Mouse (Mus musculus): ENCODE data around the gene Gucy2g. TPM values are rescaled to one million over a fixed set of nuclear protein-coding genes. Genes with fewer than 3 reads are reported as not detected.

The Gucy2g gene
- polyA plus RNA-seq, 1 experiment from 2014 or later, result not detected

GRCm38 (mm10) chr19:55260389-55261184 lies 19.6 kb upstream of the Gucy2g start:
- no peaks in the 10 kb centered on the region for H3K4me1 ChIP-seq
- no peak overlapping the region for H3K4me3 ChIP-seq
- H3K9me3 ChIP-seq, result no peaks in the 10 kb centered on the region
- H3K27ac ChIP-seq, result no peak overlapping the region
- H3K4me2 ChIP-seq (replicated peaks), result no peak overlapping the region
- no peaks in the 10 kb centered on the region for H3K36me3 ChIP-seq
- no peaks in the 10 kb centered on the region for H3K27me3 ChIP-seq
- no peak for ATAC-seq (ENCODE audit: low FRiP score, low read depth)
- WGBS, result 70% methylated on average over 12 of the region's 12 CpGs
- no peak overlapping the region for H3K9ac ChIP-seq

- Histone ChIP-seq H3K4me3 (no peak overlapping the region), H3K9me3 (no peaks in the 10 kb centered on the region), H3K36me3 (no peaks in the 10 kb centered on the region), H3K9ac (no peak overlapping the region), H3K27ac (no peak overlapping the region), H3K4me2 (replicated peaks) (no peak overlapping the region), H3K4me1 (peaks cover 8% of the 10 kb centered on the region), H3K27me3 (no peaks in the 10 kb centered on the region)
- no peak for ATAC-seq (ENCODE audit: low FRiP score, low read depth)
- 91% methylated on average over 5 of the region's 5 CpGs for WGBS
These were observed 17.5 kb upstream of the Gucy2g start for GRCm38 (mm10) chr19:55258514-55258913.

GRCm38 (mm10) chr19:55257656-55258375 lies 16.8 kb upstream of the Gucy2g start:
- no peaks in the 10 kb centered on the region for H3K36me3 ChIP-seq
- WGBS, result 86% methylated on average over 5 of the region's 5 CpGs
- no peak overlapping the region for H3K27ac ChIP-seq
- no peak overlapping the region for H3K9ac ChIP-seq
- ATAC-seq (ENCODE audit: low FRiP score, low read depth), result no peak
- H3K27me3 ChIP-seq, result no peaks in the 10 kb centered on the region
- H3K4me3 ChIP-seq, result no peak overlapping the region
- H3K9me3 ChIP-seq, result no peaks in the 10 kb centered on the region
- peaks cover 8% of the 10 kb centered on the region for H3K4me1 ChIP-seq
- H3K4me2 ChIP-seq (replicated peaks), result no peak overlapping the region

- Histone ChIP-seq H3K9me3 (no peaks in the 10 kb centered on the region), H3K4me3 (no peak overlapping the region), H3K4me2 (replicated peaks) (no peak overlapping the region), H3K36me3 (no peaks in the 10 kb centered on the region), H3K27ac (no peak overlapping the region), H3K9ac (no peak overlapping the region), H3K27me3 (peaks cover 3% of the 10 kb centered on the region), H3K4me1 (peaks cover 8% of the 10 kb centered on the region)
- 88% methylated on average over 9 of the region's 9 CpGs for WGBS
- no peak for ATAC-seq (ENCODE audit: low FRiP score, low read depth)
These were observed 15.1 kb upstream of the Gucy2g start for GRCm38 (mm10) chr19:55256156-55256555.

GRCm38 (mm10) chr19:55254513-55255016 lies 13.5 kb upstream of the Gucy2g start:
- H3K9me3 ChIP-seq, result no peaks in the 10 kb centered on the region
- H3K36me3 ChIP-seq, result no peaks in the 10 kb centered on the region
- H3K4me1 ChIP-seq, result peaks cover 8% of the 10 kb centered on the region
- 19% methylated on average over 5 of the region's 5 CpGs for WGBS
- no peak overlapping the region for H3K27ac ChIP-seq
- peak overlapping the region; percentile 87 for H3K4me2 ChIP-seq (replicated peaks)
- peaks cover 3% of the 10 kb centered on the region for H3K27me3 ChIP-seq
- peak overlapping the region; percentile 58 for H3K4me3 ChIP-seq
- peak; percentile 30; the same call in 1 of the 2 replicates for ATAC-seq (ENCODE audit: low FRiP score, low read depth)
- peak overlapping the region; percentile 76 for H3K9ac ChIP-seq

GRCm38 (mm10) chr19:55253570-55254441 lies 12.8 kb upstream of the Gucy2g start:
- H3K9ac ChIP-seq, result peak overlapping the region; percentile 76
- H3K27me3 ChIP-seq, result peaks cover 3% of the 10 kb centered on the region
- under 1% methylated on average over 32 of the region's 32 CpGs for WGBS
- no peaks in the 10 kb centered on the region for H3K36me3 ChIP-seq
- peaks cover 8% of the 10 kb centered on the region for H3K4me1 ChIP-seq
- H3K4me3 ChIP-seq, result peak overlapping the region; percentile 58
- no peaks in the 10 kb centered on the region for H3K9me3 ChIP-seq
- H3K4me2 ChIP-seq (replicated peaks), result peak overlapping the region; percentile 87
- H3K27ac ChIP-seq, result peak overlapping the region; percentile 23; the same call in 1 of the 2 replicates
- peak; percentile 66; the same call in 1 of the 2 replicates for ATAC-seq (ENCODE audit: low FRiP score, low read depth)

- peak overlapping the region; percentile 58 for H3K4me3 ChIP-seq
- ATAC-seq (ENCODE audit: low FRiP score, low read depth), result 0 out of 2 replicates have a peak, but pooled peaks have one; percentile 7
- 3% methylated on average over 9 of the region's 9 CpGs for WGBS
These were observed 12.2 kb upstream of the Gucy2g start for GRCm38 (mm10) chr19:55253239-55253569.

GRCm38 (mm10) chr19:55251383-55252124 lies 10.5 kb upstream of the Gucy2g start, which contains the start of gene Acsl5:
Gene Acsl5 (plus strand): TSS chr19:55251938.
- H3K9me3 ChIP-seq, result no peaks in the 10 kb centered on the region
- H3K27me3 ChIP-seq, result peaks cover 3% of the 10 kb centered on the region
- H3K27ac ChIP-seq, result no peak within 1 kb of the TSS
- H3K9ac ChIP-seq, result no peak within 1 kb of the TSS
- H3K36me3 ChIP-seq, result no peaks in the 10 kb centered on the region
- H3K4me2 ChIP-seq (replicated peaks), result no peak within 1 kb of the TSS
- no peak for ATAC-seq (ENCODE audit: low FRiP score, low read depth)
- peaks cover 8% of the 10 kb centered on the region for H3K4me1 ChIP-seq
- H3K4me3 ChIP-seq, result no peak within 1 kb of the TSS
- WGBS, result 94% methylated on average over 9 of the region's 9 CpGs

More at GRCm38 (mm10) chr19:55253239-55253569, 12.2 kb upstream of the Gucy2g start:
- H3K4me2 ChIP-seq (replicated peaks), result peak overlapping the region; percentile 87
- no peak overlapping the region for H3K27ac ChIP-seq
- H3K4me1 ChIP-seq, result peaks cover 8% of the 10 kb centered on the region
- no peaks in the 10 kb centered on the region for H3K9me3 ChIP-seq
- peak overlapping the region; percentile 76 for H3K9ac ChIP-seq
- no peaks in the 10 kb centered on the region for H3K36me3 ChIP-seq
- H3K27me3 ChIP-seq, result peaks cover 3% of the 10 kb centered on the region

- Histone ChIP-seq H3K9me3 (no peaks in the 10 kb centered on the region), H3K27ac (no peak overlapping the region), H3K4me2 (replicated peaks) (no peak overlapping the region), H3K4me3 (no peak overlapping the region), H3K4me1 (peaks cover 8% of the 10 kb centered on the region), H3K27me3 (peaks cover 3% of the 10 kb centered on the region), H3K9ac (no peak overlapping the region), H3K36me3 (no peaks in the 10 kb centered on the region)
- WGBS, result 84% methylated on average over 5 of the region's 5 CpGs
- ATAC-seq (ENCODE audit: low FRiP score, low read depth), result no peak
These were observed 9.4 kb upstream of the Gucy2g start for GRCm38 (mm10) chr19:55250451-55250850.

- Histone ChIP-seq H3K4me1 (0 out of 2 replicates have a peak, but pooled peaks cover 3% of the 10 kb centered on the region), H3K36me3 (no peaks in the 10 kb centered on the region), H3K27ac (no peak overlapping the region), H3K4me2 (replicated peaks) (no peak overlapping the region), H3K27me3 (peaks cover 3% of the 10 kb centered on the region), H3K4me3 (no peak overlapping the region), H3K9ac (no peak overlapping the region), H3K9me3 (no peaks in the 10 kb centered on the region)
- ATAC-seq (ENCODE audit: low FRiP score, low read depth), result no peak
- 74% methylated on average over 9 of the region's 9 CpGs for WGBS
These were observed 7.0 kb upstream of the Gucy2g start for GRCm38 (mm10) chr19:55247991-55248520.

- Histone ChIP-seq H3K4me2 (replicated peaks) (no peak overlapping the region), H3K9ac (no peak overlapping the region), H3K4me1 (0 out of 2 replicates have a peak, but pooled peaks cover 3% of the 10 kb centered on the region), H3K9me3 (no peaks in the 10 kb centered on the region), H3K36me3 (no peaks in the 10 kb centered on the region), H3K27me3 (peaks cover 3% of the 10 kb centered on the region), H3K27ac (no peak overlapping the region), H3K4me3 (no peak overlapping the region)
- ATAC-seq (ENCODE audit: low FRiP score, low read depth), result no peak
- 70% methylated on average over 5 of the region's 5 CpGs for WGBS
These were observed 6.5 kb upstream of the Gucy2g start for GRCm38 (mm10) chr19:55247563-55247962.
